Mouse (Mus musculus): ENCODE measurements around the gene Gm8220. TPM values are rescaled to one million over a fixed set of nuclear protein-coding genes. Genes with fewer than 3 reads are reported as not detected.
"Not testable (repeated sequence)": the region's sequence is repeated elsewhere in the genome, so short reads cannot be mapped to it uniquely, and the experiment has no call there.

The Gm8220 gene
- not detected in 2 replicates for polyA plus RNA-seq (2015; fragmentation: Nextera tagmentation; extraction: Ambion mirVana)

- H3K27me3 ChIP-seq; ATAC-seq (ENCODE audit: low read depth); H3K36me3 ChIP-seq; H3K4me3 ChIP-seq (replicated peaks); DNase-seq; H3K9me3 ChIP-seq (replicated peaks); H3K4me1 ChIP-seq (replicated peaks); H3K4me2 ChIP-seq; H3K9ac ChIP-seq; H3K27ac ChIP-seq: not testable (repeated sequence)
- WGBS (ENCODE audit: insufficient replicate concordance): 43% methylated on average over 2 of the region's 2 CpGs
Observed at GRCm38 (mm10) chr14:44285280-44285679, at the start of gene Gm8220. TSS of gene Gm8220 (plus strand) at chr14:44285580.

GRCm38 (mm10) chr14:44248039-44248438, 37.3 kb upstream of the Gm8220 start:
- WGBS (ENCODE audit: insufficient replicate concordance): 77% methylated on average over 16 of the region's 16 CpGs
- no peak overlapping the region for H3K4me2 ChIP-seq
- H3K36me3 ChIP-seq: no peaks in the 10 kb centered on the region
- no peak overlapping the region for H3K27ac ChIP-seq
- no peaks in the 10 kb centered on the region for H3K4me1 ChIP-seq (replicated peaks)
- ATAC-seq (ENCODE audit: low read depth) (no peak), DNase-seq (no peak)
- no peaks in the 10 kb centered on the region for H3K27me3 ChIP-seq
- no peak overlapping the region for H3K9ac ChIP-seq
- H3K4me3 ChIP-seq (replicated peaks): no peak overlapping the region
- H3K9me3 ChIP-seq (replicated peaks): peaks cover 29% of the 10 kb centered on the region

- WGBS (ENCODE audit: insufficient replicate concordance): 60% methylated on average over 4 of the region's 4 CpGs
- H3K36me3 ChIP-seq; H3K4me2 ChIP-seq; DNase-seq; H3K9ac ChIP-seq; H3K9me3 ChIP-seq (replicated peaks); H3K4me3 ChIP-seq (replicated peaks); H3K27ac ChIP-seq; H3K4me1 ChIP-seq (replicated peaks); ATAC-seq (ENCODE audit: low read depth); H3K27me3 ChIP-seq: not testable (repeated sequence)
Observed at GRCm38 (mm10) chr14:44312049-44312448, 26.7 kb downstream of the Gm8220 start.

- ATAC-seq (ENCODE audit: low read depth); H3K27me3 ChIP-seq; H3K36me3 ChIP-seq; H3K27ac ChIP-seq; H3K4me2 ChIP-seq; DNase-seq; H3K4me1 ChIP-seq (replicated peaks); H3K9ac ChIP-seq; H3K4me3 ChIP-seq (replicated peaks); H3K9me3 ChIP-seq (replicated peaks): not testable (repeated sequence)
- WGBS (ENCODE audit: insufficient replicate concordance): no CpG with 5 or more reads among the region's 2 CpGs
Observed at GRCm38 (mm10) chr14:44338484-44338883, 53.1 kb downstream of the Gm8220 start, which contains the start of gene Gm5930. TSS of gene Gm5930 (minus strand) at chr14:44338584.

Other genes starting within 250 kb of the Gm8220 start
- gene Ear2, start 182.9 kb upstream of the Gm8220 start, polyA plus RNA-seq (2015; fragmentation: Nextera tagmentation; extraction: Ambion mirVana): 10.1 and 11.0 TPM in 2 replicates
- not detected in 2 replicates for gene Gm3327, start 161.7 kb upstream of the Gm8220 start, polyA plus RNA-seq (2015; fragmentation: Nextera tagmentation; extraction: Ambion mirVana)
- not detected in 2 replicates for gene Gm8212, start 87.9 kb upstream of the Gm8220 start, polyA plus RNA-seq (2015; fragmentation: Nextera tagmentation; extraction: Ambion mirVana)
- gene 4930503E14Rik, start 72.3 kb upstream of the Gm8220 start, polyA plus RNA-seq (2015; fragmentation: Nextera tagmentation; extraction: Ambion mirVana): not detected in 2 replicates
- not detected in 2 replicates for gene Gm5930, start 53.0 kb downstream of the Gm8220 start, polyA plus RNA-seq (2015; fragmentation: Nextera tagmentation; extraction: Ambion mirVana)
- not detected in 2 replicates for gene Gm8229, start 79.8 kb downstream of the Gm8220 start, polyA plus RNA-seq (2015; fragmentation: Nextera tagmentation; extraction: Ambion mirVana)
- gene Gm3371, start 125.1 kb downstream of the Gm8220 start, polyA plus RNA-seq (2015; fragmentation: Nextera tagmentation; extraction: Ambion mirVana): not detected in 2 replicates
- gene Gm8232, start 148.1 kb downstream of the Gm8220 start, polyA plus RNA-seq (2015; fragmentation: Nextera tagmentation; extraction: Ambion mirVana): not detected in 2 replicates
- not detected in 2 replicates for gene BC061237, start 206.9 kb downstream of the Gm8220 start, polyA plus RNA-seq (2015; fragmentation: Nextera tagmentation; extraction: Ambion mirVana)
- not detected in 2 replicates for gene Gm17093, start 232.7 kb downstream of the Gm8220 start, polyA plus RNA-seq (2015; fragmentation: Nextera tagmentation; extraction: Ambion mirVana)

Data from liver, embryonic 13.5 days (tissue).